Mouse (Mus musculus): Measurements from ENCODE around the gene 6030408B16Rik.

DNA sequence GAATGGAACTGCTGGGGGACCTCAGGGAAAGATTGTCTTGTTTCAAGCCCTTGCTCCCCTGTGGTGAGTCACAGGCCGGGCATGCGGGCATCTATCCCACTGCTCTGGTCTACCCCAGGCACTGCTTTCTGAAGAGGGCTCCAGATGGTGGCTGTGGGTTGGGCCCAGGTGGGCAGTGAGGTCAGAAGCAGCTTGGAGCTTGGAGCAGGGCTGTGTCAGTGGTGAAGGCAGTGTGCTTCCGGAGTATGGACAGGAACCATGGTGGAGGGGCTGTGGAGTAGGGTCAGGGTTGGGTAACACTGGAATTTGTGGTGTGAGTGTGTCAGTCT is 36.5 kb downstream of the 6030408B16Rik start:
- no peak for TF ChIP-seq POLR2A (IDR thresholded peaks at IDR 0.05; ENCODE audit: borderline replicate concordance, low read depth, low read length)
- no peak for TF ChIP-seq CTCF (IDR thresholded peaks at IDR 0.05; ENCODE audit: low read depth, low read length)

Data from bone marrow macrophage, adult 2 months (primary cell).